Comparison of ENCODE assay signal across 24 mouse cellular contexts in genomic region chr15:62297138-62297537, GRCm38 (mm10).
DNase-seq lines count a peak whose midpoint lies in the region; ATAC-seq and TF ChIP-seq lines count a peak whose summit lies in the region.
"Had no signal": no experiment of that assay in that cellular context is flagged by ENCODE, and none has a peak within 500 bp of the region (broad histone marks: within the 10 kb centered on the region; RNA-seq: fewer than 3 reads in every experiment).

No protein-coding gene starts in this region.

- no peaks in the 10 kb centered on the region for H3K27me3 ChIP-seq in liver, postnatal 0 days (ENCODE audit: insufficient read depth, low read length)
- H3K27me3 ChIP-seq: embryonic facial prominence, embryonic 15.5 days; forebrain, embryonic 13.5 days; intestine, embryonic 15.5 days; neural tube, embryonic 13.5 days had no signal

- no peak overlapping the region for H3K4me2 ChIP-seq in liver, postnatal 0 days (ENCODE audit: low read depth, low read length)
- H3K4me2 ChIP-seq: embryonic facial prominence, embryonic 15.5 days; forebrain, embryonic 13.5 days; intestine, embryonic 15.5 days; midbrain, embryonic 11.5 days; neural tube, embryonic 13.5 days had no signal

- H3K4me1 ChIP-seq in liver, postnatal 0 days (ENCODE audit: insufficient read depth): peaks cover 3% of the 10 kb centered on the region

- H3K9ac ChIP-seq in liver, postnatal 0 days (replicated peaks): no peak overlapping the region
- H3K9ac ChIP-seq: embryonic facial prominence, embryonic 15.5 days; forebrain, embryonic 13.5 days; intestine, embryonic 15.5 days; neural tube, embryonic 13.5 days had no signal

- TF ChIP-seq EP300 in liver, postnatal 0 days (IDR thresholded peaks at IDR 0.05; ENCODE audit: low read depth): no peak

- WGBS in liver, postnatal 0 days (ENCODE audit: insufficient replicate concordance): 82% methylated on average over 5 of the region's 5 CpGs

- no peaks in the 10 kb centered on the region for H3K36me3 ChIP-seq in liver, postnatal 0 days (replicated peaks; ENCODE audit: insufficient read depth, low read length)
- H3K36me3 ChIP-seq: embryonic facial prominence, embryonic 10.5 days; embryonic facial prominence, embryonic 15.5 days; intestine, embryonic 15.5 days; neural tube, embryonic 13.5 days had no signal

- no peak overlapping the region for H3K4me3 ChIP-seq in liver, postnatal 0 days (ENCODE audit: low read depth, low read length)
- H3K4me3 ChIP-seq: embryonic facial prominence, embryonic 10.5 days; embryonic facial prominence, embryonic 15.5 days; forebrain, embryonic 13.5 days; intestine, embryonic 15.5 days; neural tube, embryonic 13.5 days had no signal

- TF ChIP-seq CTCF in liver, postnatal 0 days (IDR thresholded peaks at IDR 0.05; ENCODE audit: low read depth): no peak

- H3K9me3 ChIP-seq in liver, postnatal 0 days (ENCODE audit: low read length): no peaks in the 10 kb centered on the region
- H3K9me3 ChIP-seq: embryonic facial prominence, embryonic 10.5 days; embryonic facial prominence, embryonic 15.5 days; forebrain, embryonic 13.5 days; intestine, embryonic 15.5 days; neural tube, embryonic 13.5 days had no signal

- DNase-seq in liver (peak; percentile 7), ES-CJ7 (ENCODE audit: low read depth, low spot score) (peak; percentile 27), ZHBTc4 (ENCODE audit: low read depth, low spot score) (peak; percentile 26)
- no peak for DNase-seq in liver, postnatal 0 days
- DNase-seq in testis, postnatal 10 days (ENCODE audit: low spot score): no peak
- no peak for DNase-seq in lung, postnatal 10 days
- no peak for DNase-seq in Muller cell, postnatal 12 days (ENCODE audit: inconsistent ontology term)
- DNase-seq: adrenal gland, postnatal 14 days; cerebellum, adult 2 months; cerebellum, postnatal 25 days; gastrocnemius, postnatal 10 days; kidney, adult 8-10 months; kidney, postnatal 4 days; lung, adult 2 months; lung, postnatal 14 days had no signal

- no peak overlapping the region for H3K27ac ChIP-seq in liver, postnatal 0 days (ENCODE audit: low read depth)
- H3K27ac ChIP-seq: embryonic facial prominence, embryonic 10.5 days; embryonic facial prominence, embryonic 15.5 days; forebrain, embryonic 13.5 days; hindbrain, postnatal 0 days; intestine, embryonic 15.5 days; kidney, postnatal 0 days; neural tube, embryonic 13.5 days had no signal

- ATAC-seq in liver, postnatal 0 days: no peak
- peak; percentile 54 for ATAC-seq in megakaryocyte progenitor cell, adult 5-6 weeks (replicated peaks; ENCODE audit: poor library complexity)
- ATAC-seq: forebrain, embryonic 13.5 days; hindbrain, postnatal 0 days; intestine, embryonic 15.5 days had no signal

Comparison
In these comparisons a context has a peak if more than half of its experiments do, and no peak if none do; other contexts are left out.
1. DNase-seq: peak in liver (single experiment), ES-CJ7 (single experiment) and ZHBTc4 (single experiment); none in liver, postnatal 0 days (single experiment), testis, postnatal 10 days (single experiment), lung, postnatal 10 days (single experiment) and Muller cell, postnatal 12 days (single experiment).